Mouse (Mus musculus) cerebellum, adult 11-12 months (tissue): ENCODE measurements around the gene Vsig8.

Experiments
- DNase-seq: peaks from one replicate; pipeline ENCODE4 v3.0.0; 2022

Vsig8 gene

GRCm38 (mm10) chr1:172555638-172556037 lies at the start of gene Vsig8:
Vsig8 (plus strand) TSS chr1:172555938.
- no peak for DNase-seq

GRCm38 (mm10) chr1:172507001-172507400 lies 48.7 kb upstream of the Vsig8 start:
- DNase-seq = no peak

GRCm38 (mm10) chr1:172507701-172508100 lies 48.0 kb upstream of the Vsig8 start:
- no peak for DNase-seq

- no peak for DNase-seq
Measured at GRCm38 (mm10) chr1:172508172-172508571, 47.6 kb upstream of the Vsig8 start.

- no peak for DNase-seq
Measured at GRCm38 (mm10) chr1:172509235-172509634, 46.5 kb upstream of the Vsig8 start.

- no peak for DNase-seq
Measured at GRCm38 (mm10) chr1:172509983-172510382, 45.8 kb upstream of the Vsig8 start.

- DNase-seq = no peak
Measured at GRCm38 (mm10) chr1:172510421-172510972, 45.2 kb upstream of the Vsig8 start.

- no peak for DNase-seq
Measured at GRCm38 (mm10) chr1:172512962-172513361, 42.8 kb upstream of the Vsig8 start.

GRCm38 (mm10) chr1:172513525-172514212 lies 42.1 kb upstream of the Vsig8 start:
- no peak for DNase-seq

GRCm38 (mm10) chr1:172514213-172514529 lies 41.6 kb upstream of the Vsig8 start:
- no peak for DNase-seq

GRCm38 (mm10) chr1:172514551-172515268 lies 41.0 kb upstream of the Vsig8 start:
- no peak for DNase-seq

GRCm38 (mm10) chr1:172515396-172515795 lies 40.3 kb upstream of the Vsig8 start:
- DNase-seq = no peak

GRCm38 (mm10) chr1:172518013-172518412 lies 37.7 kb upstream of the Vsig8 start:
- DNase-seq = no peak

- DNase-seq = no peak
Measured at GRCm38 (mm10) chr1:172519644-172520043, 36.1 kb upstream of the Vsig8 start.

- no peak for DNase-seq
Measured at GRCm38 (mm10) chr1:172520576-172521440, 34.9 kb upstream of the Vsig8 start, which contains the start of gene Cfap45. Cfap45 (plus strand) TSS chr1:172520801.

GRCm38 (mm10) chr1:172522524-172522923 lies 33.2 kb upstream of the Vsig8 start:
- DNase-seq = no peak

GRCm38 (mm10) chr1:172523699-172524101 lies 32.0 kb upstream of the Vsig8 start:
- DNase-seq = no peak

GRCm38 (mm10) chr1:172525027-172525764 lies 30.5 kb upstream of the Vsig8 start:
- DNase-seq = no peak

- DNase-seq = no peak
Measured at GRCm38 (mm10) chr1:172525971-172526370, 29.8 kb upstream of the Vsig8 start.

- no peak for DNase-seq
Measured at GRCm38 (mm10) chr1:172526380-172527081, 29.2 kb upstream of the Vsig8 start.

GRCm38 (mm10) chr1:172527431-172527830 lies 28.3 kb upstream of the Vsig8 start:
- no peak for DNase-seq

GRCm38 (mm10) chr1:172528701-172529100 lies 27.0 kb upstream of the Vsig8 start:
- DNase-seq = peak; percentile 79
